Mouse (Mus musculus) neural tube, embryonic 11.5 days (tissue): ENCODE data around the gene Vmn1r77. TPM values are rescaled to one million over a fixed set of nuclear protein-coding genes. Genes with fewer than 3 reads are reported as not detected.
"Not testable (repeated sequence)": the region's sequence is repeated elsewhere in the genome, so short reads cannot be mapped to it uniquely, and the experiment has no call there.

Experiments used
- ATAC-seq: fragments of 200-750 bp; cut with Nextera tagmentation; 2 replicates; pipeline ENCODE4 v1.8.0; 2017; ENCODE audit warnings: moderate number of reproducible peaks, mild to moderate bottlenecking, moderate TSS enrichment, moderate library complexity; ENCODE audit not compliant: insufficient read depth, low FRiP score, low TSS enrichment
- DNase-seq: peaks from one replicate; pipeline ENCODE4 v3.0.0-alpha.2; 2015; ENCODE audit warnings: low spot score
- H3K27ac ChIP-seq: fragments of 300-500 bp; sonication (generic); 2 replicates; pipeline ENCODE4 v1.5.1; 2014; ENCODE audit warnings: low read depth, mild to moderate bottlenecking, low read length
- H3K27me3 ChIP-seq: fragments of 300-500 bp; sonication (generic); 2 replicates; pipeline ENCODE4 v1.6.1; 2014; ENCODE audit warnings: mild to moderate bottlenecking, low read length, mixed read lengths; ENCODE audit not compliant: control insufficient read depth, insufficient read depth
- H3K36me3 ChIP-seq: fragments of 300-500 bp; sonication (generic); 2 replicates; pipeline ENCODE4 v1.6.1; 2014; ENCODE audit warnings: mild to moderate bottlenecking, low read length, moderate library complexity, mixed read lengths; ENCODE audit not compliant: control insufficient read depth, insufficient read depth
- H3K4me1 ChIP-seq: fragments of 300-500 bp; sonication (generic); 2 replicates; pipeline ENCODE4 v1.6.1; 2014; ENCODE audit warnings: low read length, mixed read lengths; ENCODE audit not compliant: control insufficient read depth, insufficient read depth
- H3K4me2 ChIP-seq: fragments of 300-500 bp; sonication (generic); 2 replicates; pipeline ENCODE4 v1.6.1; 2014; ENCODE audit warnings: low read depth, mild to moderate bottlenecking, moderate library complexity
- H3K4me3 ChIP-seq: fragments of 300-500 bp; sonication (generic); 2 replicates; pipeline ENCODE4 v1.5.1; 2014; ENCODE audit warnings: low read depth, low read length
- H3K9ac ChIP-seq: fragments of 300-500 bp; sonication (generic); 2 replicates; pipeline ENCODE4 v1.6.1; 2014; ENCODE audit warnings: mild to moderate bottlenecking, low read length
- H3K9me3 ChIP-seq: fragments of 300-500 bp; sonication (generic); 2 replicates; pipeline ENCODE4 v1.6.1; 2016; ENCODE audit warnings: low read length; ENCODE audit not compliant: control insufficient read depth
- WGBS: fragments of 180-500 bp; shearing (Covaris S2); extraction: QIAGEN DNeasy Blood & Tissue Kit; methylation state at CpG from one replicate; pipeline ENCODE4 v1.1.7; 2014; 5-methylcytosine and 5-hydroxymethylcytosine counted together
- polyA plus RNA-seq: library from polyadenylated mRNA; unstranded; fragments of >200 nt; fragmentation: Nextera tagmentation; extraction: Ambion mirVana; gene quantifications from 2 replicates; pipeline ENCODE4 v1.2.1, GENCODE M21; 2014

Vmn1r77 gene
- polyA plus RNA-seq = not detected in 2 replicates

GRCm38 (mm10) chr7:12036452-12036851 lies at the start of gene Vmn1r77:
Gene Vmn1r77 (plus strand): TSS chr7:12036752.
- H3K36me3 ChIP-seq, H3K4me2 ChIP-seq, H3K27ac ChIP-seq, H3K9ac ChIP-seq, DNase-seq, H3K4me3 ChIP-seq, H3K9me3 ChIP-seq, H3K27me3 ChIP-seq, ATAC-seq, H3K4me1 ChIP-seq: not testable (repeated sequence)

- not testable (repeated sequence) for H3K9ac ChIP-seq, H3K4me1 ChIP-seq, DNase-seq, H3K27me3 ChIP-seq, H3K4me2 ChIP-seq, H3K4me3 ChIP-seq, H3K36me3 ChIP-seq, ATAC-seq, H3K27ac ChIP-seq
- peaks cover 50% of the 10 kb centered on the region for H3K9me3 ChIP-seq
- 93% methylated on average over 5 of the region's 5 CpGs for WGBS
Measured at GRCm38 (mm10) chr7:12011491-12011890, 25.1 kb upstream of the Vmn1r77 start.

- not testable (repeated sequence) for H3K27ac ChIP-seq, H3K4me3 ChIP-seq, H3K27me3 ChIP-seq, H3K9ac ChIP-seq, ATAC-seq, H3K4me1 ChIP-seq, H3K36me3 ChIP-seq, H3K4me2 ChIP-seq, DNase-seq
- H3K9me3 ChIP-seq = peaks cover 58% of the 10 kb centered on the region
- WGBS = 92% methylated on average over 3 of the region's 3 CpGs
Measured at GRCm38 (mm10) chr7:12012392-12012791, 24.2 kb upstream of the Vmn1r77 start.

GRCm38 (mm10) chr7:12013106-12013505 lies 23.4 kb upstream of the Vmn1r77 start:
- 80% methylated on average over 4 of the region's 4 CpGs for WGBS
- H3K4me2 ChIP-seq = no peak overlapping the region
- H3K9me3 ChIP-seq = peaks cover 62% of the 10 kb centered on the region
- no peaks in the 10 kb centered on the region for H3K27me3 ChIP-seq
- H3K27ac ChIP-seq = no peak overlapping the region
- H3K4me3 ChIP-seq = no peak overlapping the region
- H3K36me3 ChIP-seq = no peaks in the 10 kb centered on the region
- DNase-seq = peak; percentile 19
- H3K9ac ChIP-seq = no peak overlapping the region
- H3K4me1 ChIP-seq = no peaks in the 10 kb centered on the region
- ATAC-seq = no peak

GRCm38 (mm10) chr7:12017829-12018228 lies 18.7 kb upstream of the Vmn1r77 start:
- not testable (repeated sequence) for H3K4me3 ChIP-seq, H3K4me2 ChIP-seq, DNase-seq, H3K36me3 ChIP-seq, H3K27me3 ChIP-seq, H3K4me1 ChIP-seq, H3K9ac ChIP-seq, H3K27ac ChIP-seq
- WGBS = 79% methylated on average over 2 of the region's 2 CpGs
- H3K9me3 ChIP-seq = peaks cover 48% of the 10 kb centered on the region
- ATAC-seq = peak; percentile 55

- Histone ChIP-seq H3K27me3 (no peaks in the 10 kb centered on the region), H3K4me2 (no peak overlapping the region), H3K4me1 (no peaks in the 10 kb centered on the region), H3K9ac (no peak overlapping the region), H3K36me3 (no peaks in the 10 kb centered on the region), H3K4me3 (no peak overlapping the region), H3K27ac (no peak overlapping the region), H3K9me3 (peaks cover 4% of the 10 kb centered on the region; the same call in 1 of the 2 replicates)
- no peak for ATAC-seq
- DNase-seq = no peak
- 88% methylated on average over 2 of the region's 2 CpGs for WGBS
Measured at GRCm38 (mm10) chr7:12040664-12041063, 4.1 kb downstream of the Vmn1r77 start.

Other genes with a start within 250 kb of the Vmn1r77 start
- gene Vmn1r74, start 202.8 kb upstream of the Vmn1r77 start, polyA plus RNA-seq = not detected in 2 replicates
- gene Vmn1r75, start 162.1 kb upstream of the Vmn1r77 start, polyA plus RNA-seq = not detected in 2 replicates
- gene Vmn1r76, start 98.5 kb upstream of the Vmn1r77 start, polyA plus RNA-seq = not detected in 2 replicates
- gene Vmn1r78, start 113.5 kb downstream of the Vmn1r77 start, polyA plus RNA-seq = not detected in 2 replicates
- not detected in 2 replicates for gene Vmn1r79, start 134.5 kb downstream of the Vmn1r77 start, polyA plus RNA-seq
- gene Vmn1r80, start 152.5 kb downstream of the Vmn1r77 start, polyA plus RNA-seq = not detected in 2 replicates
- gene Vmn1r81, start 231.5 kb downstream of the Vmn1r77 start, polyA plus RNA-seq = not detected in 2 replicates